Mouse (Mus musculus): Measurements from ENCODE around the gene 4931408C20Rik.

- no peak for TF ChIP-seq POLR2A (IDR thresholded peaks at IDR 0.05; ENCODE audit: low read depth, low read length)
- TF ChIP-seq CTCF (IDR thresholded peaks at IDR 0.05; ENCODE audit: borderline replicate concordance, insufficient read depth, low read length) = no peak
Observed at GRCm38 (mm10) chr1:26686842-26687760, at the start of gene 4931408C20Rik.

All from embryonic fibroblast, embryonic 13.5 days (primary cell).